Mouse (Mus musculus): ENCODE measurements around the gene Wdfy4.

Wdfy4 gene

GRCm38 (mm10) chr14:33078596-33078995 lies 106.7 kb downstream of the Wdfy4 start:
- DNase-seq (ENCODE audit: low spot score in 2 of 2), result no peak

- no peak for DNase-seq (ENCODE audit: low spot score in 2 of 2)
These were observed 107.2 kb downstream of the Wdfy4 start for GRCm38 (mm10) chr14:33078110-33078509.

- no peak for DNase-seq (ENCODE audit: low spot score in 2 of 2)
These were observed 112.0 kb downstream of the Wdfy4 start for GRCm38 (mm10) chr14:33073355-33073754.

GRCm38 (mm10) chr14:33072351-33072750 lies 113.0 kb downstream of the Wdfy4 start:
- DNase-seq (ENCODE audit: low spot score in 2 of 2), result no peak

- no peak for DNase-seq (ENCODE audit: low spot score in 2 of 2)
These were observed 117.6 kb downstream of the Wdfy4 start for GRCm38 (mm10) chr14:33067676-33068075.

GRCm38 (mm10) chr14:33062996-33063395 lies 122.3 kb downstream of the Wdfy4 start:
- no peak for DNase-seq (ENCODE audit: low spot score in 2 of 2)

GRCm38 (mm10) chr14:33058881-33059660 lies 126.2 kb downstream of the Wdfy4 start:
- DNase-seq (ENCODE audit: low spot score in 2 of 2), result no peak

- DNase-seq (ENCODE audit: low spot score in 2 of 2), result no peak
These were observed 131.9 kb downstream of the Wdfy4 start for GRCm38 (mm10) chr14:33053441-33053840.

GRCm38 (mm10) chr14:33045217-33045616 lies 140.1 kb downstream of the Wdfy4 start:
- DNase-seq (ENCODE audit: low spot score in 2 of 2), result no peak

- no peak for DNase-seq (ENCODE audit: low spot score in 2 of 2)
These were observed 148.5 kb downstream of the Wdfy4 start for GRCm38 (mm10) chr14:33036811-33037210.

- no peak for DNase-seq (ENCODE audit: low spot score in 2 of 2)
These were observed 149.9 kb downstream of the Wdfy4 start for GRCm38 (mm10) chr14:33035386-33035785.

- no peak for DNase-seq (ENCODE audit: low spot score in 2 of 2)
These were observed 151.9 kb downstream of the Wdfy4 start for GRCm38 (mm10) chr14:33033424-33033823.

- DNase-seq (ENCODE audit: low spot score in 2 of 2), result no peak
These were observed 154.5 kb downstream of the Wdfy4 start for GRCm38 (mm10) chr14:33030849-33031248.

- peak; percentile 7 to 20 for DNase-seq (ENCODE audit: low spot score in 2 of 2)
These were observed 165.7 kb downstream of the Wdfy4 start for GRCm38 (mm10) chr14:33019606-33020005.

- DNase-seq (ENCODE audit: low spot score in 2 of 2), result no peak
These were observed 166.3 kb downstream of the Wdfy4 start for GRCm38 (mm10) chr14:33019050-33019449.

- DNase-seq (ENCODE audit: low spot score in 2 of 2), result no peak
These were observed 177.7 kb downstream of the Wdfy4 start for GRCm38 (mm10) chr14:33007638-33008037.

GRCm38 (mm10) chr14:33005114-33005513 lies 180.2 kb downstream of the Wdfy4 start:
- DNase-seq (ENCODE audit: low spot score in 2 of 2), result no peak

GRCm38 (mm10) chr14:33000112-33000979 lies 185.0 kb downstream of the Wdfy4 start:
- no peak for DNase-seq (ENCODE audit: low spot score in 2 of 2)

- DNase-seq (ENCODE audit: low spot score in 2 of 2), result no peak
These were observed 185.8 kb downstream of the Wdfy4 start for GRCm38 (mm10) chr14:32999511-32999910.

- DNase-seq (ENCODE audit: low spot score in 2 of 2), result peak; percentile 13 to 39
These were observed 190.2 kb downstream of the Wdfy4 start for GRCm38 (mm10) chr14:32994954-32995636.

GRCm38 (mm10) chr14:32991082-32991481 lies 194.2 kb downstream of the Wdfy4 start, which contains the start of gene Lrrc18:
TSS of gene Lrrc18 (plus strand) at chr14:32991382.
- no peak for DNase-seq (ENCODE audit: low spot score in 2 of 2)

GRCm38 (mm10) chr14:32986659-32987058 lies 198.6 kb downstream of the Wdfy4 start:
- no peak for DNase-seq (ENCODE audit: low spot score in 2 of 2)

Measured in heart, adult 9 months (tissue).